Mouse (Mus musculus): ENCODE data around the gene Tmem135. TPM values are rescaled to one million over a fixed set of nuclear protein-coding genes. Genes with fewer than 3 reads are reported as not detected.
A peak's percentile ranks its signal among the peaks of the same experiment; 100 is the strongest.

The Tmem135 gene
- polyA plus RNA-seq, 1 experiment from 2014 or later, result 21.0 TPM

DNA sequence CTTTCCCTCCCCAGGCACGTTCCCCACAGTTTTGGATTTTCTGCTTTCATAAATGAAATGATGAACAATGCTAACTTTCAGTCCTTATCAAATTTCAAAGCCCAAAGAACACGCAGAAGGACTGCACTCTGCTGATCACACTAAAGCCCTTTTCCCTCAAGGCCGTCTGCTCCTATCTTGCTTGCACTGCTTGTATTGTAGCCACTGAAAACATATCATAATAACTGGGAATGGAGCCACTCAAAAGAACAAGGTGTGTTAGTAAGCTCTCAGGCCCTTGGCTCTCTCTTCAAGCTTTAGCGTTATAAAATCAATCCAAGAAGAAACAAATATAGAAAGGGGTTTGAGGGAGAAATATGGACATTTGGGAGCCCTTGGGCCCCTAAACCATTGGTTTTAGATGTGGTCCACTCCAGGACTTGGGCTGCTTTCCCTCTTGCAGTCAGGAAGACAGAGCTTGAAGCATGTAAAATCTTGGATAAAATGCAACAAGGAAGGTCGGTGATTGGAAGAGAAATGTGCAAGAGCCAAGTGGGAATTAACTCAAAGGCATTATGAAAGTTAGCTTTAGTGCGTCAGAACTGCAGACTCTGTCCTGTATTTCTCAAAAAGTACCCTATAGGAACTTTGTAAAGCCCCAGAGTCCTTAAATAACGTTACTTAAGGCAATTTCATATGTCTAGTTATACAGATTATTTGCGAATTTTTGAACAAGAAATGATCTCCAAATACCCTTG lies 48.3 kb downstream of the Tmem135 start:
- TF ChIP-seq EP300 (optimal IDR thresholded peaks at IDR 0.05) (no peak), CTCF (IDR thresholded peaks at IDR 0.05; ENCODE audit: low read depth) (no peak)
- Histone ChIP-seq H3K36me3 (ENCODE audit: control insufficient read depth, insufficient read depth, low read length) (no peaks in the 10 kb centered on the region), H3K4me1 (replicated peaks; ENCODE audit: control insufficient read depth, insufficient read depth) (no peaks in the 10 kb centered on the region), H3K9ac (ENCODE audit: low read length) (no peak overlapping the region), H3K27ac (replicated peaks) (no peak overlapping the region), H3K4me3 (ENCODE audit: low read depth, low read length) (no peak overlapping the region), H3K4me2 (replicated peaks; ENCODE audit: low read depth) (no peak overlapping the region), H3K27me3 (ENCODE audit: control insufficient read depth, insufficient read depth, low read length) (no peaks in the 10 kb centered on the region), H3K9me3 (ENCODE audit: control insufficient read depth, low read length) (no peaks in the 10 kb centered on the region)
- DNase-seq (ENCODE audit: low spot score) (no peak), ATAC-seq (ENCODE audit: low FRiP score, low TSS enrichment) (no peak)
- 48% methylated on average over 8 of the region's 8 CpGs for WGBS

DNA sequence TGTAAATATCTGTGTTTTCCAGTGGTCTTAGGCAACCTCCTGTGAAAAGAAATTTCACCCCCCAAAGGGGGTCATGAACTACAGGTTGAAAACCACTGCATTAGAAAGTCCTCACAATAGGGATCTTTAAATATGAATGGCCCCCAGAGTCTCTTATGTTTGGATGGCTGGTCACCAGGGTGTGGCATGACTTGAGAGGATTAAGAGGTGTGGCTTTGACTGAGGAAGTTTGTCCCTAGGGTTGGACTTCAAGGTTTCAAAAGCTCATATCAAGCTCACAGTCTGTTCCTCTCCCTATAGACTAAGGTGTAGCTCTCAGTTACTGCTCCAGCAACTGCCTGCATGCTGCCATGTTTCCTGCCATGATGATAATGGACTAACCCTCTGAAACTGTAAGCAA lies 62.0 kb downstream of the Tmem135 start:
- Histone ChIP-seq H3K9ac (ENCODE audit: low read length) (no peak overlapping the region), H3K27me3 (ENCODE audit: control insufficient read depth, insufficient read depth, low read length) (no peaks in the 10 kb centered on the region), H3K4me1 (replicated peaks; ENCODE audit: control insufficient read depth, insufficient read depth) (no peaks in the 10 kb centered on the region), H3K27ac (replicated peaks) (no peak overlapping the region), H3K4me2 (replicated peaks; ENCODE audit: low read depth) (no peak overlapping the region), H3K36me3 (ENCODE audit: control insufficient read depth, insufficient read depth, low read length) (no peaks in the 10 kb centered on the region), H3K9me3 (ENCODE audit: control insufficient read depth, low read length) (no peaks in the 10 kb centered on the region), H3K4me3 (ENCODE audit: low read depth, low read length) (no peak overlapping the region)
- no peak for ATAC-seq (ENCODE audit: low FRiP score, low TSS enrichment)
- no peak for DNase-seq (ENCODE audit: low spot score)
- TF ChIP-seq CTCF (IDR thresholded peaks at IDR 0.05; ENCODE audit: low read depth) (no peak), EP300 (optimal IDR thresholded peaks at IDR 0.05) (no peak)

DNA sequence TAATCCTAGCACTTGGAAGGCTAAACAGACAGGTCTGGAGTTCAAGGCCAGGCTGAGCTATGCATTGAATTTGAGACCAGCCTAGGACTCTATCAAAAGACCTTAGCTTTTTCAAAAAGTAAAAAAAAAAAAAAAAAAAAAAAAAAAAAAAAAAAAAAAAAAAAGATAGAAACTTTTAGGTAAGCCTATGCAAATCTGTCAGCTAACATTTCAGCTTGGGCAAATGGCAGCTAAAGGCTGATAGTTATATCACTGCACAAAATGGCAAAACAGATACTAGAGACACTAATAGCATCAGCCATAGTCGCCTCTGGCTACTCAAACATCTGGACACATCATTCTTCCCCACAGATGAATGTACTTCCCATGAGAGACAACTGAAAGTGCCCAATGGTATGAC lies 64.2 kb downstream of the Tmem135 start:
- Histone ChIP-seq H3K4me3 (ENCODE audit: low read depth, low read length) (no peak overlapping the region), H3K4me2 (replicated peaks; ENCODE audit: low read depth) (no peak overlapping the region), H3K27me3 (ENCODE audit: control insufficient read depth, insufficient read depth, low read length) (no peaks in the 10 kb centered on the region), H3K4me1 (replicated peaks; ENCODE audit: control insufficient read depth, insufficient read depth) (no peaks in the 10 kb centered on the region), H3K9ac (ENCODE audit: low read length) (no peak overlapping the region), H3K9me3 (ENCODE audit: control insufficient read depth, low read length) (no peaks in the 10 kb centered on the region), H3K36me3 (ENCODE audit: control insufficient read depth, insufficient read depth, low read length) (no peaks in the 10 kb centered on the region), H3K27ac (replicated peaks) (no peak overlapping the region)
- TF ChIP-seq CTCF (IDR thresholded peaks at IDR 0.05; ENCODE audit: low read depth) (no peak), EP300 (optimal IDR thresholded peaks at IDR 0.05) (no peak)
- ATAC-seq (ENCODE audit: low FRiP score, low TSS enrichment) (no peak), DNase-seq (ENCODE audit: low spot score) (no peak)
- 83% methylated on average over 1 of the region's 1 CpGs for WGBS

GRCm38 (mm10) chr7:89339142-89339435 lies 64.9 kb downstream of the Tmem135 start:
- Histone ChIP-seq H3K9ac (ENCODE audit: low read length) (peak overlapping the region; percentile 89; the same call in 1 of the 2 replicates), H3K36me3 (ENCODE audit: control insufficient read depth, insufficient read depth, low read length) (no peaks in the 10 kb centered on the region), H3K9me3 (ENCODE audit: control insufficient read depth, low read length) (no peaks in the 10 kb centered on the region), H3K27me3 (ENCODE audit: control insufficient read depth, insufficient read depth, low read length) (no peaks in the 10 kb centered on the region), H3K27ac (replicated peaks) (peak overlapping the region; percentile 79; the same call in 1 of the 2 replicates), H3K4me3 (ENCODE audit: low read depth, low read length) (peak overlapping the region; percentile 93), H3K4me2 (replicated peaks; ENCODE audit: low read depth) (peak overlapping the region; percentile 89), H3K4me1 (replicated peaks; ENCODE audit: control insufficient read depth, insufficient read depth) (no peaks in the 10 kb centered on the region)
- DNase-seq (ENCODE audit: low spot score) (no peak), ATAC-seq (ENCODE audit: low FRiP score, low TSS enrichment) (peak; percentile 36)
- no peak for TF ChIP-seq EP300 (optimal IDR thresholded peaks at IDR 0.05)
- TF ChIP-seq CTCF (IDR thresholded peaks at IDR 0.05; ENCODE audit: low read depth), result no peak

DNA sequence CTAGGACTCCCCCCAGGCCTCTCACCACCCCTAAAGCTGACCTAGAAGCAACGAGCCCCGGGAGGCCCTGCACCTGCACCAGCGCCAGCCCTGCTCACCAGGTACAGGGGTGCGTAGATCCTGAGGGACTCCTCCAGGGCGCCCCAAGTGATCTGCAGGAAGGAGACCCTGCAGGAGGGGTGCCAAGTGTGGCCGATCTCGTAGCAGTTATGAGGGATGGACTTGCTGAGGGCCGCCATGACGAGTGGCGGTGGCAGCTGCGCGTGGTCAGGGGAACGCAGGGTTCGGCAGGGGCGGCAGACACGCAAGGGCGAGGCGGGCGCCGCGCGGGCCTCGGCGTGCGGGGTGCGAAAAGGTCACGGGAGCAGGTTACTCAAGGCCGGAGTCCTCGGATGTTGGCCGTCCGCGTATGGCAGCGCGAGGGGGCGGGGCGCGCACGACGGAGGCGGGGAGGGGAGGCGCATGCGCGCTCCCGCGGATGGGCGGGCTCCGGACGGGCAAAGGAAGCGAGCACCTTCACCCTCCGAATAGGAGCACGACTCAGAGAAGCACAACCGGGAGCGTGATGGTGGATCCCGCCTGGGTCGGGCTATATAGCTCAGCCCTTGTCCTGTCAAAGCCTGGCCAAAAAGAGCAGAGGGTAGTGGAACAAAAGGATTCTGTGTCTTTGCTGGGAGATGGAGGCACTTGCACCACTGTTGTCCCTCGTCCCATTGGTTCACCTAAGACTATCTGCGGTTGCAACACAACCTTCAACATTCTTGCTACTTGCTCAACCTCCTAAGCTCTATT lies 65.5 kb downstream of the Tmem135 start:
- H3K4me2 ChIP-seq (replicated peaks; ENCODE audit: low read depth), result peak overlapping the region; percentile 89
- H3K9ac ChIP-seq (ENCODE audit: low read length), result peak overlapping the region; percentile 89
- H3K4me1 ChIP-seq (replicated peaks; ENCODE audit: control insufficient read depth, insufficient read depth), result no peaks in the 10 kb centered on the region
- DNase-seq (ENCODE audit: low spot score) (peak; percentile 93), ATAC-seq (ENCODE audit: low FRiP score, low TSS enrichment) (peak; percentile 96)
- WGBS, result under 1% methylated on average over 51 of the region's 57 CpGs
- no peaks in the 10 kb centered on the region for H3K9me3 ChIP-seq (ENCODE audit: control insufficient read depth, low read length)
- H3K27ac ChIP-seq (replicated peaks), result peak overlapping the region; percentile 79
- TF ChIP-seq EP300 (optimal IDR thresholded peaks at IDR 0.05) (no peak), CTCF (IDR thresholded peaks at IDR 0.05; ENCODE audit: low read depth) (no peak; the same call in 1 of the 2 replicates)
- no peaks in the 10 kb centered on the region for H3K36me3 ChIP-seq (ENCODE audit: control insufficient read depth, insufficient read depth, low read length)
- no peaks in the 10 kb centered on the region for H3K27me3 ChIP-seq (ENCODE audit: control insufficient read depth, insufficient read depth, low read length)
- H3K4me3 ChIP-seq (ENCODE audit: low read depth, low read length), result peak overlapping the region; percentile 93

Measured in stomach, postnatal 0 days (tissue).